Mouse (Mus musculus) kidney, postnatal 0 days (tissue): Measurements from ENCODE around the gene Spon1. TPM values are rescaled to one million over a fixed set of nuclear protein-coding genes. Genes with fewer than 3 reads are reported as not detected.
A peak's percentile ranks its signal among the peaks of the same experiment; 100 is the strongest.

ENCODE experiments used
- ATAC-seq: fragments of 200-750 bp; cut with Nextera tagmentation; replicated peaks from 2 replicates; pipeline ENCODE4 v1.8.0; 2017; ENCODE audit warnings: low read depth, moderate number of reproducible peaks, moderate TSS enrichment, moderate library complexity; ENCODE audit not compliant: low FRiP score
- DNase-seq: peaks from one replicate; pipeline ENCODE4 v3.0.0-alpha.2; 2016; ENCODE audit warnings: low spot score
- H3K27ac ChIP-seq: fragments of 300-500 bp; sonication (generic); 2 replicates; pipeline ENCODE4 v1.5.1; 2014; ENCODE audit warnings: mild to moderate bottlenecking
- H3K27me3 ChIP-seq: fragments of 300-500 bp; sonication (generic); 2 replicates; pipeline ENCODE4 v1.6.1; 2014; ENCODE audit warnings: low read length, mixed read lengths; ENCODE audit not compliant: insufficient read depth
- H3K36me3 ChIP-seq: fragments of 300-500 bp; sonication (generic); 2 replicates; pipeline ENCODE4 v1.6.1; 2014; ENCODE audit warnings: low read length, mixed read lengths; ENCODE audit not compliant: insufficient read depth
- H3K4me1 ChIP-seq: fragments of 300-500 bp; sonication (generic); replicated peaks from 2 replicates; pipeline ENCODE4 v1.6.1; 2014; ENCODE audit warnings: antibody characterized with exemption, low read length, mixed read lengths; ENCODE audit not compliant: insufficient read depth
- H3K4me2 ChIP-seq: fragments of 300-500 bp; sonication (generic); 2 replicates; pipeline ENCODE4 v1.6.1; 2014; ENCODE audit warnings: mild to moderate bottlenecking, low read length, moderate library complexity, mixed read lengths
- H3K4me3 ChIP-seq: fragments of 300-500 bp; sonication (generic); replicated peaks from 2 replicates; pipeline ENCODE4 v1.5.1; 2014; ENCODE audit warnings: low read depth, low read length
- H3K9ac ChIP-seq: fragments of 300-500 bp; sonication (generic); 2 replicates; pipeline ENCODE4 v1.6.1; 2014; ENCODE audit warnings: low read depth, low read length
- H3K9me3 ChIP-seq: fragments of 300-500 bp; sonication (generic); replicated peaks from 2 replicates; pipeline ENCODE4 v1.6.1; 2016; ENCODE audit warnings: low read length, inconsistent platforms, mixed read lengths
- CTCF ChIP-seq: IDR thresholded peaks from 2 replicates; pipeline ENCODE4 v1.5.1; 2016; ENCODE audit warnings: antibody characterized with exemption, low read depth, mild to moderate bottlenecking, moderate library complexity
- WGBS: fragments of 180-500 bp; shearing (Covaris S2); extraction: QIAGEN DNeasy Blood & Tissue Kit; methylation state at CpG from one replicate; pipeline ENCODE4 v1.1.7; 2014; 5-methylcytosine and 5-hydroxymethylcytosine counted together
- polyA plus RNA-seq: library from polyadenylated mRNA; unstranded; fragments of >200 nt; fragmentation: Nextera tagmentation; extraction: Ambion mirVana; gene quantifications from 2 replicates; pipeline ENCODE4 v1.2.1, GENCODE M21; 2015

Spon1 gene
- polyA plus RNA-seq, 1 experiment from 2014 or later, result 12.1 TPM

GRCm38 (mm10) chr7:114027406-114027805 is 261.6 kb downstream of the Spon1 start:
- TF ChIP-seq CTCF, result no peak
- no peaks in the 10 kb centered on the region for H3K27me3 ChIP-seq
- no peak overlapping the region for H3K27ac ChIP-seq
- H3K36me3 ChIP-seq, result no peaks in the 10 kb centered on the region
- H3K4me3 ChIP-seq, result no peak overlapping the region
- no peak overlapping the region for H3K4me2 ChIP-seq
- H3K9ac ChIP-seq, result no peak overlapping the region
- DNase-seq, result no peak
- H3K4me1 ChIP-seq, result no peaks in the 10 kb centered on the region
- 87% methylated on average over 3 of the region's 3 CpGs for WGBS
- no peaks in the 10 kb centered on the region for H3K9me3 ChIP-seq
- ATAC-seq, result no peak

GRCm38 (mm10) chr7:114028828-114029227 is 263.0 kb downstream of the Spon1 start:
- ATAC-seq, result no peak
- TF ChIP-seq CTCF, result no peak
- WGBS, result 93% methylated on average over 5 of the region's 5 CpGs

GRCm38 (mm10) chr7:114029596-114029995 is 263.8 kb downstream of the Spon1 start:
- Histone ChIP-seq H3K9me3 (no peaks in the 10 kb centered on the region), H3K4me1 (no peaks in the 10 kb centered on the region), H3K27me3 (no peaks in the 10 kb centered on the region), H3K4me3 (no peak overlapping the region), H3K36me3 (no peaks in the 10 kb centered on the region), H3K9ac (no peak overlapping the region), H3K4me2 (no peak overlapping the region), H3K27ac (no peak overlapping the region)
- no peak for TF ChIP-seq CTCF
- WGBS, result 66% methylated on average over 6 of the region's 6 CpGs
- peak; percentile 38; the same call in 1 of the 2 replicates for ATAC-seq
- DNase-seq, result no peak

More at GRCm38 (mm10) chr7:114028828-114029227, 263.0 kb downstream of the Spon1 start:
- Histone ChIP-seq H3K4me2 (no peak overlapping the region), H3K4me3 (no peak overlapping the region), H3K36me3 (no peaks in the 10 kb centered on the region), H3K27ac (no peak overlapping the region), H3K27me3 (no peaks in the 10 kb centered on the region), H3K4me1 (no peaks in the 10 kb centered on the region), H3K9ac (no peak overlapping the region), H3K9me3 (no peaks in the 10 kb centered on the region)
- no peak for DNase-seq

GRCm38 (mm10) chr7:114037237-114037636 is 271.4 kb downstream of the Spon1 start:
- Histone ChIP-seq H3K4me3 (no peak overlapping the region), H3K4me1 (no peaks in the 10 kb centered on the region), H3K4me2 (no peak overlapping the region), H3K27me3 (no peaks in the 10 kb centered on the region), H3K36me3 (0 out of 2 replicates have a peak, but pooled peaks cover 4% of the 10 kb centered on the region), H3K9me3 (no peaks in the 10 kb centered on the region), H3K9ac (no peak overlapping the region), H3K27ac (no peak overlapping the region)
- no peak for ATAC-seq
- WGBS, result 81% methylated on average over 4 of the region's 4 CpGs
- DNase-seq, result no peak
- no peak for TF ChIP-seq CTCF

GRCm38 (mm10) chr7:114041349-114041748 is 275.6 kb downstream of the Spon1 start:
- Histone ChIP-seq H3K4me1 (no peaks in the 10 kb centered on the region), H3K9ac (no peak overlapping the region), H3K4me3 (no peak overlapping the region), H3K4me2 (no peak overlapping the region), H3K36me3 (0 out of 2 replicates have a peak, but pooled peaks cover 4% of the 10 kb centered on the region), H3K27me3 (no peaks in the 10 kb centered on the region), H3K9me3 (no peaks in the 10 kb centered on the region), H3K27ac (no peak overlapping the region)
- no peak for ATAC-seq
- TF ChIP-seq CTCF, result no peak
- DNase-seq, result no peak
- 84% methylated on average over 4 of the region's 4 CpGs for WGBS

- Histone ChIP-seq H3K9me3 (no peaks in the 10 kb centered on the region), H3K9ac (no peak overlapping the region), H3K27ac (no peak overlapping the region), H3K4me3 (no peak overlapping the region), H3K36me3 (peaks cover 8% of the 10 kb centered on the region; the same call in 1 of the 2 replicates), H3K4me1 (no peaks in the 10 kb centered on the region), H3K4me2 (no peak overlapping the region), H3K27me3 (no peaks in the 10 kb centered on the region)
- WGBS, result 76% methylated on average over 26 of the region's 26 CpGs
- peak; percentile 18 for DNase-seq
- no peak for ATAC-seq
- no peak for TF ChIP-seq CTCF
These were observed 277.5 kb downstream of the Spon1 start for GRCm38 (mm10) chr7:114042973-114043928.
